Mouse (Mus musculus): ENCODE measurements around the gene Chuk.

GRCm38 (mm10) chr19:44050388-44050787 lies 56.9 kb downstream of the Chuk start:
- no peak for TF ChIP-seq GATA1 (IDR thresholded peaks at IDR 0.05; ENCODE audit: low read length)
- TF ChIP-seq TAL1 (IDR thresholded peaks at IDR 0.05; ENCODE audit: low read length), result no peak
